Mouse (Mus musculus) forebrain, embryonic 15.5 days (tissue): ENCODE results near the gene Olfr1170. TPM values are rescaled to one million over a fixed set of nuclear protein-coding genes. Genes with fewer than 3 reads are reported as not detected.

Experiments
- ATAC-seq: fragments of 200-750 bp; cut with Nextera tagmentation; replicated peaks from 2 replicates; pipeline ENCODE4 v1.8.0; 2017; ENCODE audit warnings: mild to moderate bottlenecking, moderate TSS enrichment, moderate library complexity
- H3K27ac ChIP-seq: fragments of 300-500 bp; sonication (generic); replicated peaks from 2 replicates; pipeline ENCODE4 v1.5.1; 2015; ENCODE audit warnings: mild to moderate bottlenecking, inconsistent platforms
- H3K27me3 ChIP-seq: fragments of 300-500 bp; sonication (generic); 2 replicates; pipeline ENCODE4 v1.6.1; 2015; ENCODE audit warnings: inconsistent platforms
- H3K36me3 ChIP-seq: fragments of 300-500 bp; sonication (generic); 2 replicates; pipeline ENCODE4 v1.6.1; 2015; ENCODE audit warnings: mild to moderate bottlenecking, inconsistent platforms
- H3K4me1 ChIP-seq: fragments of 300-500 bp; sonication (generic); 2 replicates; pipeline ENCODE4 v1.6.1; 2015; ENCODE audit warnings: inconsistent platforms
- H3K4me2 ChIP-seq: fragments of 300-500 bp; sonication (generic); replicated peaks from 2 replicates; pipeline ENCODE4 v1.6.1; 2015; ENCODE audit warnings: mild to moderate bottlenecking, inconsistent platforms
- H3K4me3 ChIP-seq: fragments of 300-500 bp; sonication (generic); 2 replicates; pipeline ENCODE4 v1.5.1; 2015; ENCODE audit warnings: mild to moderate bottlenecking, inconsistent platforms
- H3K9ac ChIP-seq: fragments of 300-500 bp; sonication (generic); replicated peaks from 2 replicates; pipeline ENCODE4 v1.6.1; 2015; ENCODE audit warnings: mild to moderate bottlenecking, inconsistent platforms
- H3K9me3 ChIP-seq: fragments of 300-500 bp; sonication (generic); 2 replicates; pipeline ENCODE4 v1.6.1; 2016; ENCODE audit warnings: inconsistent platforms
- WGBS: fragments of 180-500 bp; shearing (Covaris S2); methylation state at CpG from one replicate; pipeline ENCODE4 v1.1.7; 2015; ENCODE audit warnings: mixed read lengths; 5-methylcytosine and 5-hydroxymethylcytosine counted together
- polyA plus RNA-seq: library from polyadenylated mRNA; unstranded; fragments of >200 nt; fragmentation: Nextera tagmentation; extraction: Ambion mirVana; gene quantifications from 2 replicates; pipeline ENCODE4 v1.2.1, GENCODE M21; 2015

Gene Olfr1170
- polyA plus RNA-seq = not detected in 2 replicates

GRCm38 (mm10) chr2:88228234-88228633 is at the start of gene Olfr1170:
Olfr1170 (minus strand) TSS chr2:88228334.
- H3K4me2 ChIP-seq = no peak within 1 kb of the TSS
- H3K9me3 ChIP-seq = no peaks in the 10 kb centered on the region
- H3K36me3 ChIP-seq = no peaks in the 10 kb centered on the region
- 80% methylated on average over 1 of the region's 1 CpGs for WGBS
- no peak for ATAC-seq
- no peak within 1 kb of the TSS for H3K27ac ChIP-seq
- no peak within 1 kb of the TSS for H3K9ac ChIP-seq
- no peaks in the 10 kb centered on the region for H3K4me1 ChIP-seq
- H3K4me3 ChIP-seq = no peak within 1 kb of the TSS
- H3K27me3 ChIP-seq = no peaks in the 10 kb centered on the region

- no peak overlapping the region for H3K4me2 ChIP-seq
- H3K4me3 ChIP-seq = no peak overlapping the region
- no peak overlapping the region for H3K27ac ChIP-seq
- WGBS = 93% methylated on average over 1 of the region's 1 CpGs
- no peak overlapping the region for H3K9ac ChIP-seq
- H3K4me1 ChIP-seq = no peaks in the 10 kb centered on the region
- no peaks in the 10 kb centered on the region for H3K9me3 ChIP-seq
- ATAC-seq = no peak
- no peaks in the 10 kb centered on the region for H3K36me3 ChIP-seq
- no peaks in the 10 kb centered on the region for H3K27me3 ChIP-seq
Observed at GRCm38 (mm10) chr2:88220784-88221183, 7.3 kb downstream of the Olfr1170 start.

- WGBS = 90% methylated on average over 2 of the region's 2 CpGs
- Histone ChIP-seq H3K9me3 (no peaks in the 10 kb centered on the region), H3K9ac (no peak within 1 kb of the TSS), H3K4me2 (no peak within 1 kb of the TSS), H3K4me3 (no peak within 1 kb of the TSS), H3K36me3 (no peaks in the 10 kb centered on the region), H3K27me3 (no peaks in the 10 kb centered on the region), H3K4me1 (no peaks in the 10 kb centered on the region), H3K27ac (no peak within 1 kb of the TSS)
- ATAC-seq = no peak
Observed at GRCm38 (mm10) chr2:88181580-88181979, 46.6 kb downstream of the Olfr1170 start, which contains the start of gene Olfr1168. Olfr1168 (plus strand) TSS chr2:88181880.

Other genes with a start within 250 kb of the Olfr1170 start
- gene Olfr1158, start 238.2 kb downstream of the Olfr1170 start, polyA plus RNA-seq = not detected in 2 replicates
- not detected in 2 replicates for gene Olfr1160, start 220.1 kb downstream of the Olfr1170 start, polyA plus RNA-seq
- gene Olfr1161, start 205.6 kb downstream of the Olfr1170 start, polyA plus RNA-seq = not detected in 2 replicates
- gene Olfr73, start 190.6 kb downstream of the Olfr1170 start, polyA plus RNA-seq = not detected in 2 replicates
- gene Olfr1162, start 177.2 kb downstream of the Olfr1170 start, polyA plus RNA-seq = not detected in 2 replicates
- gene Olfr1163, start 156.5 kb downstream of the Olfr1170 start, polyA plus RNA-seq = not detected in 2 replicates
- not detected in 2 replicates for gene Olfr1164, start 134.4 kb downstream of the Olfr1170 start, polyA plus RNA-seq
- not detected in 2 replicates for gene Olfr1166, start 100.1 kb downstream of the Olfr1170 start, polyA plus RNA-seq
- gene Olfr1167, start 73.1 kb downstream of the Olfr1170 start, polyA plus RNA-seq = not detected in 2 replicates
- not detected in 2 replicates for gene Olfr1168, start 46.5 kb downstream of the Olfr1170 start, polyA plus RNA-seq
- gene Olfr1173, start 51.5 kb upstream of the Olfr1170 start, polyA plus RNA-seq = not detected in 2 replicates
- not detected in 2 replicates for gene Olfr1174-ps, start 86.8 kb upstream of the Olfr1170 start, polyA plus RNA-seq
- gene Olfr1175-ps, start 98.9 kb upstream of the Olfr1170 start, polyA plus RNA-seq = not detected in 2 replicates
- gene Olfr1176, start 108.4 kb upstream of the Olfr1170 start, polyA plus RNA-seq = not detected in 2 replicates
- gene Olfr1177-ps, start 118.2 kb upstream of the Olfr1170 start, polyA plus RNA-seq = not detected in 2 replicates
- not detected in 2 replicates for gene Olfr1178, start 158.7 kb upstream of the Olfr1170 start, polyA plus RNA-seq
- gene Olfr1179, start 178.1 kb upstream of the Olfr1170 start, polyA plus RNA-seq = not detected in 2 replicates
- gene Olfr1180, start 190.8 kb upstream of the Olfr1170 start, polyA plus RNA-seq = not detected in 2 replicates
- gene Olfr1181, start 197.8 kb upstream of the Olfr1170 start, polyA plus RNA-seq = not detected in 2 replicates
- gene Gm13757, start 220.8 kb upstream of the Olfr1170 start, polyA plus RNA-seq = not detected in 2 replicates
- not detected in 2 replicates for gene Olfr1183, start 226.5 kb upstream of the Olfr1170 start, polyA plus RNA-seq